Mouse (Mus musculus): ENCODE results near the gene 1700030J22Rik.

- TF ChIP-seq CTCF (IDR thresholded peaks at IDR 0.05; ENCODE audit: borderline replicate concordance, insufficient read depth, low read depth, low read length) (no peak), POLR2A (IDR thresholded peaks at IDR 0.05; ENCODE audit: borderline replicate concordance, insufficient read depth, low read length) (no peak)
Observed at GRCm38 (mm10) chr8:116975606-116976005, 3.2 kb downstream of the 1700030J22Rik start.

Data from cerebellum, adult 2 months (tissue).